Mouse (Mus musculus): Measurements from ENCODE around the gene Rangrf.
A peak's percentile ranks its signal among the peaks of the same experiment; 100 is the strongest.
"Not testable (repeated sequence)": the region's sequence is repeated elsewhere in the genome, so short reads cannot be mapped to it uniquely, and the experiment has no call there.

Gene Rangrf

GRCm38 (mm10) chr11:68946001-68946400, 29.0 kb downstream of the Rangrf start:
- DNase-seq (ENCODE audit: low spot score in 2 of 2) = no peak

DNA sequence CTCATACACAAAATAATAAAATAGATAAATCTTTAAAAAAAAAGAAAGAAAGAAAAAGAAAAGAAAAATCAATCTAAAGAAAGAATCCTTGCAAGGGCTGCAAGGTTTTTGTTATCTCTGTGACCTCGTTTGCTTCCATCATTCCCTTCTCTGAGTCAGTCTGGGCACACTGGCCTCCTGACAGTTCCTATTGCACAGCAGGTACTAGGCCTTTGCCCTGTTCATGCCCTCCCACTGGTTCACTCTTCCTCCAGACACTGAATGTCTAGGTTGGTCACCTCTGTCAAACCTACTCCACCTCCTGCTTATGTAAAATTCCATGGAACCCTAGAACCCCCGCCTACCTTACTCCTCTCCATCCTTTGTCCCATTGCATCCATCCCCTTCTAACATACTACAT, 29.7 kb downstream of the Rangrf start:
- no peak for DNase-seq (ENCODE audit: low spot score in 2 of 2)

GRCm38 (mm10) chr11:68942731-68943130, 32.3 kb downstream of the Rangrf start:
- no peak for DNase-seq (ENCODE audit: low spot score in 2 of 2)

DNA sequence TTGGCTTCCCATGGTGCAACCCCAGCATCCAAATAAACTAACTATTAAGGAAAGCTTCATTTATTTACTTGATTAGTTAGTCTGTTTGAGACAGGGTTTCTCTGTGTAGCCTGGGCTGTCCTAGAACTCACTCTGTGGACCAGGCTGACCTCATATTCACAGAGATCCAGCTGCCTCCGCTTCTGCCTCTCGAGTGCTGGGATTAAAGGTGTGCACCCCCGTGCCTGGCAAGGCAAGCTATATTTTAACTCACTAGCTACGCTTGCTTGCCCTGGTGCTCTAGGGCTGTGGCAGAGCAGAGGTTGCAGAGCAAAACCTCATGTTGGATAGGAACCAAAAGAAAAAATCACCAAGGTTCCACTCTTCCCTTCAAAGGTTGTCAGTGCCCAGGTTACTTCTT, 34.5 kb downstream of the Rangrf start:
- no peak for DNase-seq (ENCODE audit: low spot score in 2 of 2)

- peak; percentile 50 to 86 for DNase-seq (ENCODE audit: low spot score in 2 of 2)
These were observed 35.3 kb downstream of the Rangrf start for GRCm38 (mm10) chr11:68939451-68940304.

DNA sequence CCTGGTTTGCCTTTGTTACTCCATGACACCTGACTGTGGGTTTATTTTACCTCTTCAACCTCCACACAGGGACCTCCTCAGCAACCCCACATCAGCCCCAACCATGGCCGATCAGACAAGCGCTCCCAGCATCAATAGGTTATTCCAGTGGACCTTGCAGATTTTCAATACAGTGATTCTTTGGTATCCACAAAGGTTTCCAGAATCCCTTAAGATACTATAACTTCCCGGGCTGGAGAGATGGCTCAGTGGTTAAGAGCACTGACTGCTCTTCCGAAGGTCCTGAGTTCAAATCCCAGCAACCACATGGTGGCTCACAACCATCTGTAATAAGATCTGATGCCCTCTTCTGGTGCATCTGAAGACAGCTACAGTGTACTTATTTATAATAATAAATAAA, 38.0 kb downstream of the Rangrf start:
- DNase-seq (ENCODE audit: low spot score in 2 of 2) = not testable (repeated sequence)

- no peak for DNase-seq (ENCODE audit: low spot score in 2 of 2)
These were observed 41.0 kb downstream of the Rangrf start for GRCm38 (mm10) chr11:68933885-68934507.

DNA sequence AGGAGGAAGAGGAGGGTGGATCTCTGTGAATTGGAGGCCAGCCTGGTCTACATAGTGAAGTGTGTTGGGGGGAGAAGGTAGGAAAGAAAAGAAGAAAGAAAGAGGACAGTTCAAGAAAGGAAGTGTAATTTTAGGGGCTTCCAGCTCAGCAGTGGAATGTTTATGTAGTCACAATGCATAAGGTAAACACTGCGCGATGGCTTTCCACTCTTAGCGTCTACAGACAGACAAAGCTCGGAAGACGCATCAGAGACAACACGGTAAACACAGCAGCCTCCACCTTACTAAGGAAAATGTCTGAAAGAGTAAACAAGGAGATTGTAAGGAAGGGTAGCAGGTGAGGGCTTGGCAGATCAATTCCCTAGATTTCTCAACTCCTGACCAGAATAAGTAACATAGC, 45.0 kb downstream of the Rangrf start:
- DNase-seq (ENCODE audit: low spot score in 2 of 2) = no peak

DNA sequence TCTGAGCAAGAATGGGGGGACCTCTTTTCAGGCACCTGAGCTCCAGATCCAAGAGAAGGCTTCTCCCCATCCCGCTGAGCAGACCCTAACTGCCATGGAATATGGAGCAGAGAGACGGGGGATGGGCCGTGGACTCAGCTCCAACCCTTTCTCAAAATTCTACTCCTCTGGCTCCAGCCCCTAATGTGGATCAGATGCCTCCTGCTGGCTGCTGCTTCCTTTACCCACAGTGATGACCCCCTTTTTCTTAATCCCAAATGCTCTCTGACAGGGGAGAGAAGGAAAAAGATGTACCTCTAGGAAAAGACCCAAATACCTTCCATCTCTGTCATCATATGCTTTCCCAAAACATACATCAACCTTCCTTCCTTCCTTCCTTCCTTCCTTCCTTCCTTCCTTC, 48.0 kb downstream of the Rangrf start, which contains the start of gene Odf4:
Gene Odf4 (minus strand): TSS at position 101 of the 400 bp plus-strand sequence.
- DNase-seq (ENCODE audit: low spot score in 2 of 2) = no peak

GRCm38 (mm10) chr11:68924749-68925148, 50.2 kb downstream of the Rangrf start:
- no peak for DNase-seq (ENCODE audit: low spot score in 2 of 2)

DNA sequence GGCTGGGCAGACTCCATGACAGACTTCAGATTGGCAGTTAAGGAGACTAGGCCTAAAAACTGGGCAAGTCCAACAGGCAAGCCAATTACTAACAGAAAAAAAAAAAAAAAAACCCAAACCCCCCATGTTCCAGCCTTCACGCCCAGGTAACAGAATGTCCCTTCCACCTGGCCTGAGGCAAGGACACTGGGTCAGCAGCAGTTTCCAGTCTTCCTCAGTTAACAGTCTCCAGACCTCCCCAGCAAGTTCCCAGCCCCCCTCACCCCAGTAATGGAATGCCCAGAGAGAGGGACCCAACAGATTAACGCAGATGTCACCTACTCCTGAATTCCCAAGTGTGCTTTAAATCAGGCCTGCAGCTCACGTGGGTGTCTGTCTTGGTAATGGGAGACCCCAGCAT, 51.8 kb downstream of the Rangrf start:
- no peak for DNase-seq (ENCODE audit: low spot score in 2 of 2)

All from urinary bladder, adult 18-20 months (tissue).